Mouse (Mus musculus) hindbrain, embryonic 16.5 days (tissue): ENCODE results near the gene Ccdc113. TPM values are rescaled to one million over a fixed set of nuclear protein-coding genes. Genes with fewer than 3 reads are reported as not detected.

Experiments used
- ATAC-seq: fragments of 200-750 bp; cut with Nextera tagmentation; 2 replicates; pipeline ENCODE4 v1.8.0; 2017; ENCODE audit warnings: moderate TSS enrichment, moderate library complexity
- H3K27ac ChIP-seq: fragments of 300-500 bp; sonication (generic); 2 replicates; pipeline ENCODE4 v1.5.1; 2014; ENCODE audit warnings: low read depth, mild to moderate bottlenecking, control low read depth, low read length, moderate library complexity
- H3K27me3 ChIP-seq: fragments of 300-500 bp; sonication (generic); replicated peaks from 2 replicates; pipeline ENCODE4 v1.6.1; 2014; ENCODE audit warnings: low read length; ENCODE audit not compliant: control insufficient read depth, insufficient read depth
- H3K36me3 ChIP-seq: fragments of 300-500 bp; sonication (generic); 2 replicates; pipeline ENCODE4 v1.6.1; 2014; ENCODE audit warnings: mild to moderate bottlenecking, low read length, moderate library complexity, mixed read lengths; ENCODE audit not compliant: control insufficient read depth, insufficient read depth
- H3K4me1 ChIP-seq: fragments of 300-500 bp; sonication (generic); 2 replicates; pipeline ENCODE4 v1.6.1; 2014; ENCODE audit warnings: low read depth, low read length; ENCODE audit not compliant: control insufficient read depth, insufficient read depth
- H3K4me2 ChIP-seq: fragments of 300-500 bp; sonication (generic); 2 replicates; pipeline ENCODE4 v1.6.1; 2014; ENCODE audit warnings: mild to moderate bottlenecking, low read length, control low read depth, moderate library complexity
- H3K4me3 ChIP-seq: fragments of 300-500 bp; sonication (generic); 2 replicates; pipeline ENCODE4 v1.5.1; 2014; ENCODE audit warnings: mild to moderate bottlenecking, low read length, control low read depth, moderate library complexity
- H3K9ac ChIP-seq: fragments of 300-500 bp; sonication (generic); 2 replicates; pipeline ENCODE4 v1.6.1; 2014; ENCODE audit warnings: low read depth, mild to moderate bottlenecking, control low read depth, low read length, moderate library complexity
- H3K9me3 ChIP-seq: fragments of 300-500 bp; sonication (generic); 2 replicates; pipeline ENCODE4 v1.6.1; 2014; ENCODE audit warnings: mild to moderate bottlenecking, low read length, moderate library complexity; ENCODE audit not compliant: control insufficient read depth
- WGBS: fragments of 180-500 bp; shearing (Covaris S2); extraction: QIAGEN DNeasy Blood & Tissue Kit; methylation state at CpG from one replicate; pipeline ENCODE4 v1.1.7; 2014; 5-methylcytosine and 5-hydroxymethylcytosine counted together
- polyA plus RNA-seq: library from polyadenylated mRNA; unstranded; fragments of >200 nt; fragmentation: Nextera tagmentation; extraction: Ambion mirVana; gene quantifications from 2 replicates; pipeline ENCODE4 v1.2.1, GENCODE M21; 2015

Ccdc113 gene
- polyA plus RNA-seq, 1 experiment from 2014 or later = 3.4 TPM

- no peak overlapping the region for H3K9ac ChIP-seq
- H3K4me3 ChIP-seq = no peak overlapping the region
- H3K27ac ChIP-seq = no peak overlapping the region
- no peaks in the 10 kb centered on the region for H3K36me3 ChIP-seq
- no peaks in the 10 kb centered on the region for H3K4me1 ChIP-seq
- H3K4me2 ChIP-seq = no peak overlapping the region
- ATAC-seq = no peak
- H3K27me3 ChIP-seq = no peaks in the 10 kb centered on the region
- H3K9me3 ChIP-seq = no peaks in the 10 kb centered on the region
- 91% methylated on average over 4 of the region's 4 CpGs for WGBS
Observed at GRCm38 (mm10) chr8:95523991-95524390, 9.9 kb upstream of the Ccdc113 start.

GRCm38 (mm10) chr8:95528194-95528593, 5.7 kb upstream of the Ccdc113 start:
- no peak for ATAC-seq
- H3K27ac ChIP-seq = no peak overlapping the region
- H3K27me3 ChIP-seq = no peaks in the 10 kb centered on the region
- no peak overlapping the region for H3K4me2 ChIP-seq
- no peak overlapping the region for H3K4me3 ChIP-seq
- H3K9ac ChIP-seq = no peak overlapping the region
- no peaks in the 10 kb centered on the region for H3K4me1 ChIP-seq
- H3K9me3 ChIP-seq = no peaks in the 10 kb centered on the region
- 75% methylated on average over 10 of the region's 10 CpGs for WGBS
- no peaks in the 10 kb centered on the region for H3K36me3 ChIP-seq

DNA sequence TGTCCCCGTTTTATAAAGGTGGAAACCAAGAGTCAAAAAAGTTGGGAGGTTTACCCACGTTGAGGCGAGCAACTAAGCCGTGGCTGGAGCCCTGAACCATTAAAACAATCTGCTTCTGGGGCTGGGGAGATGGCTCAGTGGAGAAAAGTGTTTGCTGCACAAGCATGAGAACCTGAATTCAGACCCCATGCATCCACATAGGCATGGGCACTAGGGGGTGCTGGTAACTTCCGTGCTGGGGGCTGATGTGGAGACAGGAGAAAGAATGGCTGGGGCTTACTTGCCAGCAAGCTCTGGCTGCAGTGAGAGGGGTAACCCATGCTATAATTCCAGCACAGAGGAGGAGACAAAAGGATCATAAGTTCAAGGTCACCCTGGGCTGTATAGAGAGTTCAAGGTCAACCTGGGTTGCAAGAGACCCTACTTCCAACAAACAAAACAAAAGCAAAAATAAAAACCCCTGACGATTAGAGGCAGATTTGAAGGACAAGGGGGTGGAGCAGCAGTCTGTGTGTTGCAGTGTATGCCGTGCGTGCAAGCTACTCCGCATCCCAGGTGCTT, 5.1 kb upstream of the Ccdc113 start:
- H3K4me3 ChIP-seq = no peak overlapping the region
- 62% methylated on average over 9 of the region's 9 CpGs for WGBS
- no peak overlapping the region for H3K9ac ChIP-seq
- H3K36me3 ChIP-seq = no peaks in the 10 kb centered on the region
- H3K27me3 ChIP-seq = no peaks in the 10 kb centered on the region
- ATAC-seq = no peak
- no peaks in the 10 kb centered on the region for H3K9me3 ChIP-seq
- no peak overlapping the region for H3K4me2 ChIP-seq
- H3K4me1 ChIP-seq = 0 out of 2 replicates have a peak, but pooled peaks cover 3% of the 10 kb centered on the region
- no peak overlapping the region for H3K27ac ChIP-seq

DNA sequence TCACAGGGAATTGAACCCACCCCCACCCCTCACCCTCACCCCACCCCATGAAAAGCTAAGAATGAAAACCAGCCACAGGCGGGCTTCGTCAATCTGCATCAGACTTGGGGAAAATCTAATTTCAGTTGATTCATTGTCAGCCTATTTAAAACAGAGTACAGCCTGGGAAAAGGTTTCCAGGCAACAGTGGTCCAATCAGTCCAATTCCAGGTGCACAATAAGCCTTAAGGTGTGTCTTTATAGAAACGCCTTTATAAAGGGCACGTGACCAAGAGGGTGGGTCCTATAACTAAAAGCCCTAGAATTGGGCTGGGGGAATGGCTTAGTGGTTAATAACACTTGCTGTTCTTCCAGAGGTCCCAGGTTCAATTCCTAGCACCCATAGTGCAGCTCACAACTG, 1.7 kb upstream of the Ccdc113 start:
- Histone ChIP-seq H3K27me3 (no peaks in the 10 kb centered on the region), H3K36me3 (no peaks in the 10 kb centered on the region), H3K4me3 (no peak overlapping the region), H3K4me1 (0 out of 2 replicates have a peak, but pooled peaks cover 3% of the 10 kb centered on the region), H3K9me3 (no peaks in the 10 kb centered on the region), H3K4me2 (no peak overlapping the region), H3K9ac (no peak overlapping the region), H3K27ac (no peak overlapping the region)
- 56% methylated on average over 4 of the region's 4 CpGs for WGBS
- no peak for ATAC-seq

GRCm38 (mm10) chr8:95539487-95539886, 5.6 kb downstream of the Ccdc113 start:
- H3K27ac ChIP-seq = no peak overlapping the region
- H3K4me2 ChIP-seq = no peak overlapping the region
- no peaks in the 10 kb centered on the region for H3K27me3 ChIP-seq
- H3K4me1 ChIP-seq = no peaks in the 10 kb centered on the region
- H3K36me3 ChIP-seq = no peaks in the 10 kb centered on the region
- no peak for ATAC-seq
- WGBS = 78% methylated on average over 5 of the region's 5 CpGs
- no peaks in the 10 kb centered on the region for H3K9me3 ChIP-seq
- H3K4me3 ChIP-seq = no peak overlapping the region
- no peak overlapping the region for H3K9ac ChIP-seq

DNA sequence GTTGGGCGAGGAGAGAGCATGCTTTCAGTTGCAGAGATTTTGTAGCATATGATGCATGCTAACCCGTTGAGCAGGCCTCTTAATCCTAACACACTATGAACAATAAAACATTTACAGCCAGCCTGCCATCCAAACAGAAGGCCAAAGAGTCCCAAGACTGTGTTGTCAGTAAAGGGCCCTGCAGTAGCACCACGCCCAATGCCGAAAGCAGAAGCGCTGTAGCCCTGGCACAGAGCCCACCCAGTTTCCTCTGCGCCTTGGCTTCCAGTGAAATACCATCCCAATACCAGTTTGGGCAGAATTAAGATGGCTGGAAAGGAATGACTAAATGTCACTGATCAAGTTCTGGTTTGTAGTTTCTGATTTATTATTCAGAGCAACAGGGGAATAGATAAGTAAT, 8.3 kb downstream of the Ccdc113 start:
- ATAC-seq = no peak
- no peaks in the 10 kb centered on the region for H3K4me1 ChIP-seq

GRCm38 (mm10) chr8:95543065-95543464, 9.2 kb downstream of the Ccdc113 start:
- WGBS = 69% methylated on average over 3 of the region's 3 CpGs
- no peaks in the 10 kb centered on the region for H3K9me3 ChIP-seq
- no peaks in the 10 kb centered on the region for H3K36me3 ChIP-seq
- no peaks in the 10 kb centered on the region for H3K27me3 ChIP-seq
- no peaks in the 10 kb centered on the region for H3K4me1 ChIP-seq
- H3K9ac ChIP-seq = no peak overlapping the region
- no peak overlapping the region for H3K4me3 ChIP-seq
- no peak for ATAC-seq
- no peak overlapping the region for H3K27ac ChIP-seq
- no peak overlapping the region for H3K4me2 ChIP-seq

More for the DNA sequence above, 8.3 kb downstream of the Ccdc113 start:
- WGBS = 86% methylated on average over 6 of the region's 6 CpGs
- Histone ChIP-seq H3K36me3 (no peaks in the 10 kb centered on the region), H3K4me3 (no peak overlapping the region), H3K27me3 (no peaks in the 10 kb centered on the region), H3K9me3 (no peaks in the 10 kb centered on the region), H3K4me2 (no peak overlapping the region), H3K27ac (no peak overlapping the region), H3K9ac (no peak overlapping the region)

DNA sequence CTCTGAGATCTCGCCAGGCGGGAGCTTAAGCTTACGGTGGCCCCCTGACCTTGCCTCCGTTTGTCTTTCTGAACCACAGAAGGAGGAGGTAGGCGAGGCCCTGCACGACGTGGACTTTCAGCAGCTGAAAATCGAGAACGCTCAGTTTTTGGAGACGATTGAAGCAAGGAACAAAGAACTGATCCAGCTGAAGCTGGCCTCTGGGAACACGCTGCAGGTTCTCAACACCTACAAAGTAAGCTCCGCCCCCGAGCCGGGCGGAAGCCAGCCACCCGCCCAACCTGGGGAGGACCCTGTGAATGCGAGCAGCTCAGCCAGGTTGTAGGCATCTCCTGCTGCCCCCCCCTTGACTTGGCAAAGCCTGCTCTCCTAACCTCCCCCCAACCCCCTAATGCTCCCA, 11.9 kb downstream of the Ccdc113 start:
- Histone ChIP-seq H3K9me3 (no peaks in the 10 kb centered on the region), H3K4me1 (peaks cover 9% of the 10 kb centered on the region), H3K4me3 (no peak overlapping the region), H3K27ac (no peak overlapping the region), H3K36me3 (no peaks in the 10 kb centered on the region), H3K27me3 (no peaks in the 10 kb centered on the region), H3K9ac (no peak overlapping the region), H3K4me2 (no peak overlapping the region)
- 87% methylated on average over 17 of the region's 17 CpGs for WGBS
- no peak for ATAC-seq

DNA sequence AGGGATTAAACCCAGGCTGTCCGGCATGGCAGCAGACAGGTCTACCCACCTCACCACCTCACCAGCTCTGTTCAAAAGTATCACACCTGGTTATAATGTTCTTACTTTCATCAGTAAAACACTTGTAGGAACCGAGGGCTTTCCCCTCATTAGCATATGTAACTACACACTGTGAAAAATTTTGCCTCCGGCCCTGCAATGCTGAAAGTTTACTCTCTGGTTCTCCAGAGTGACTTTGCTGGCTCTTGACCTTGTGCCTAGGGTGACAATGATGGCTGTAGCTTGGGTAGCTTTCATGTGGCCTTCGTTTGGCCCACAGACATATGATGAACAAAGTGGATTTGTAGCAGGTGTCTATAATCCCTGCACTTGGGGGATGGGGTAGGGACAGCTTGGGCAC, 13.1 kb downstream of the Ccdc113 start:
- H3K27ac ChIP-seq = no peak overlapping the region
- H3K4me2 ChIP-seq = no peak overlapping the region
- H3K9me3 ChIP-seq = no peaks in the 10 kb centered on the region
- ATAC-seq = no peak
- WGBS = 83% methylated on average over 4 of the region's 4 CpGs
- no peaks in the 10 kb centered on the region for H3K27me3 ChIP-seq
- no peaks in the 10 kb centered on the region for H3K36me3 ChIP-seq
- H3K4me3 ChIP-seq = no peak overlapping the region
- H3K9ac ChIP-seq = no peak overlapping the region
- peaks cover 11% of the 10 kb centered on the region for H3K4me1 ChIP-seq

DNA sequence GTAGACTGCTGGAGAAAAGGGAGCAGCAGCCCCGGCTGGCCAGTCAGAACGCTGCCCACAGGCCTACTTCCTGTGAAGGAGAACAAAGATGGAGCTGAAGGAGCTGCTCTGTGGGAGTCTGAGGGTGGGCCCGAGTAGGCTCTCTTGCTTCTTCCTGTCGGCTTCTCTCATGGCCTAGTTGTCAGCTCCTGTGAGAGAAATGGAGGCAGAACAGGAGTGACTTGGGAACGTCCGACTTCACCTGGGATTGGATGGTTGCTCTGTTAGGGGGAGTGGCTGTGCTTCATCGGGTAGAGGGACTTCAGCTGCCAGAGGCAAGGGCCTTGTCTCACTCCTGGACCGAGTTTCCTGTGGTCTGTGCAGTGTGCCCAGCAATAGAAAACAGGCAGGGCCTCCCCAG, 14.0 kb downstream of the Ccdc113 start:
- H3K4me3 ChIP-seq = no peak overlapping the region
- H3K36me3 ChIP-seq = no peaks in the 10 kb centered on the region
- peaks cover 11% of the 10 kb centered on the region for H3K4me1 ChIP-seq
- H3K9me3 ChIP-seq = no peaks in the 10 kb centered on the region
- H3K4me2 ChIP-seq = no peak overlapping the region
- no peak overlapping the region for H3K27ac ChIP-seq
- ATAC-seq = no peak
- 59% methylated on average over 8 of the region's 8 CpGs for WGBS
- H3K9ac ChIP-seq = no peak overlapping the region
- no peaks in the 10 kb centered on the region for H3K27me3 ChIP-seq
